Mouse (Mus musculus): ENCODE results near the gene Pagr1a. TPM values are rescaled to one million over a fixed set of nuclear protein-coding genes. Genes with fewer than 3 reads are reported as not detected.

Pagr1a gene
- polyA plus RNA-seq, 1 experiment from 2014 or later: 33.8 TPM

DNA sequence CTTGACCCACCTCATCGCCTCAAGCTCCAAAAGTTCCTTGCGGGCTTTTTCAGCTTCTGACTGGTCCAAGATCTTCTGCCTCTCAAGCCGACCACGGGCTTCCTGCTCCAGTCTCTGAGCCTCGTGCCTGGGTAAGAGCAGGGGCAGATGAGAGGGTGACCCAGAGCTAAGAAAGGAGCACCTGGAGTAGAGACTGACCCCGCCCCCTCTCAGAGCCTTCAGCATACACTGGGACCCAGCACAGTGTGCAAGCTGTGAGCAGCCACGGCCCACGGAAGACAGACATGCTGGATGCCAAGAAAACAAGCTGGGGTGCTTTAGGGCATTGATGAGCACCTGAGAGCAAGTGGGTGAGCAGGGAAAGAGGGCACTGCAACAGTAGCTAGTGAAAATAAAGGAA is 28.3 kb downstream of the Pagr1a start:
- no peak overlapping the region for H3K4me3 ChIP-seq (ENCODE audit: low read depth, low read length)
- no peak for ATAC-seq
- H3K27me3 ChIP-seq (ENCODE audit: control insufficient read depth, insufficient read depth, low read depth, low read length): no peaks in the 10 kb centered on the region
- H3K9me3 ChIP-seq (replicated peaks; ENCODE audit: control insufficient read depth, low read length, poor library complexity, severe bottlenecking): no peaks in the 10 kb centered on the region
- H3K4me1 ChIP-seq (ENCODE audit: control insufficient read depth, insufficient read depth, low read length): no peaks in the 10 kb centered on the region
- H3K36me3 ChIP-seq (ENCODE audit: control insufficient read depth, insufficient read depth, low read length): no peaks in the 10 kb centered on the region
- H3K27ac ChIP-seq (ENCODE audit: low read length): no peak overlapping the region
- no peak overlapping the region for H3K4me2 ChIP-seq (ENCODE audit: low read length)
- H3K9ac ChIP-seq (ENCODE audit: low read depth, low read length): no peak overlapping the region
- WGBS: 73% methylated on average over 8 of the region's 8 CpGs

DNA sequence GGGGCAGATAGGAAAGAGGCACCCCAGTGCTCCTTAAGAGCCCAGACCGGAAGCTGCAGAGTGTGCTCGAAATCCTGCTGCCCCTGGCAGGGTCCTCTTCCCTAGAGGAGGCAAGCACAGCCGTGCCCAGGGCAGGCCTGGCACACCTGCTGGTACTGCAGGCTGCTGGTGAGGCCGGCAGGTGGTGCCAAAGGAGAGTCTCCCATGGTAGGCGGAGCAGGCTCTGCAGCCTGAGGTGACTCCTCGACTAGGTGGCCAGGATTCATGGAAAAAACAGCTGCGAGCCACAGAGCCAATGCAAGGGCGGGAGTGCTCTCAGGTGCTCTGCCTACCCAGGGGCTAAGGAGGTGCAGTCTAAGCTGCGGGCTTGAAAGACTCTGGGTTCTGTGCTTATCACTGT is 30.8 kb downstream of the Pagr1a start:
- no peak overlapping the region for H3K27ac ChIP-seq (ENCODE audit: low read length)
- WGBS: 48% methylated on average over 9 of the region's 9 CpGs
- H3K4me3 ChIP-seq (ENCODE audit: low read depth, low read length): no peak overlapping the region
- H3K4me1 ChIP-seq (ENCODE audit: control insufficient read depth, insufficient read depth, low read length): no peaks in the 10 kb centered on the region
- H3K27me3 ChIP-seq (ENCODE audit: control insufficient read depth, insufficient read depth, low read depth, low read length): no peaks in the 10 kb centered on the region
- no peaks in the 10 kb centered on the region for H3K36me3 ChIP-seq (ENCODE audit: control insufficient read depth, insufficient read depth, low read length)
- H3K4me2 ChIP-seq (ENCODE audit: low read length): no peak overlapping the region
- ATAC-seq: no peak
- no peak overlapping the region for H3K9ac ChIP-seq (ENCODE audit: low read depth, low read length)
- no peaks in the 10 kb centered on the region for H3K9me3 ChIP-seq (replicated peaks; ENCODE audit: control insufficient read depth, low read length, poor library complexity, severe bottlenecking)

DNA sequence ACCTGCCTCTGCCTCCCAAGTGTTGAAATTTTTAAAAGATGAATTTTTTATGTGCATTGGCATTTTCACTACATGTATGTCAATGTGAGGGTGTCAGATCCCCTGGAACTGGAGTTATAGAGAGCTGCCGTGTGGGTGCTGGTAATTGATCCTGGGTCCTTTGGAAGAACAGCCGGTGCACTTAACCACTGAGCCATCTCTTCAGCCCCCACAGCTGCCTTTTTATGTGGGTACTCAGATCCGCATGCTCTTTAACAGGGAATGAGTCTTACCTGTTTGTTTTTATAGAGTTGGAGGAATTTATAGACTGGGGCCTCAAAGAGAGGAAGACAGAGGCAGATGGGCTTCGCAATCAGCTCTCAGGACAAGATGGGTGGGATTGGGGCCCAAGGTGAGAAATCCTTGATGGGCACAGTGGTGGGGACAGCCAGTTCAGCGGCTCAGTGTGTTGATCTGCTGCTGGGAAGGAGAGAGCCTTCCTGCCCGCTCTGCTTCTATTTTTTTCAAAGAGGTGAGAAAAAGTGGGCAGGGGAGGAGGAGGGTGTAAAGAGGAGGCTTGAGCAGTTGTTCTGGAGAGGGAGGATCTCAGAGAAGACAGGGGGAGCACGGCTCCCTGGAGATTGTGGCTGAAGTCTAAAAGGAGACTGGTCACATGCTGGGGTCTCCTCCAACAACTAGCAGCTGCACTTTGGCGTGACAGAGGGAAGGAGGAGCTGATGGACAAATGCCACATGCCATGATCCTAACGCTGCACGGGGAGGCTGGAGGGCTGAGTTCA is 32.3 kb downstream of the Pagr1a start:
- Histone ChIP-seq H3K9me3 (replicated peaks; ENCODE audit: control insufficient read depth, low read length, poor library complexity, severe bottlenecking) (no peaks in the 10 kb centered on the region), H3K27ac (ENCODE audit: low read length) (no peak overlapping the region), H3K9ac (ENCODE audit: low read depth, low read length) (no peak overlapping the region), H3K27me3 (ENCODE audit: control insufficient read depth, insufficient read depth, low read depth, low read length) (no peaks in the 10 kb centered on the region), H3K4me1 (ENCODE audit: control insufficient read depth, insufficient read depth, low read length) (no peaks in the 10 kb centered on the region), H3K4me3 (ENCODE audit: low read depth, low read length) (no peak overlapping the region), H3K36me3 (ENCODE audit: control insufficient read depth, insufficient read depth, low read length) (peaks cover 7% of the 10 kb centered on the region; the same call in 1 of the 2 replicates), H3K4me2 (ENCODE audit: low read length) (no peak overlapping the region)
- WGBS: 60% methylated on average over 10 of the region's 10 CpGs
- ATAC-seq: no peak

DNA sequence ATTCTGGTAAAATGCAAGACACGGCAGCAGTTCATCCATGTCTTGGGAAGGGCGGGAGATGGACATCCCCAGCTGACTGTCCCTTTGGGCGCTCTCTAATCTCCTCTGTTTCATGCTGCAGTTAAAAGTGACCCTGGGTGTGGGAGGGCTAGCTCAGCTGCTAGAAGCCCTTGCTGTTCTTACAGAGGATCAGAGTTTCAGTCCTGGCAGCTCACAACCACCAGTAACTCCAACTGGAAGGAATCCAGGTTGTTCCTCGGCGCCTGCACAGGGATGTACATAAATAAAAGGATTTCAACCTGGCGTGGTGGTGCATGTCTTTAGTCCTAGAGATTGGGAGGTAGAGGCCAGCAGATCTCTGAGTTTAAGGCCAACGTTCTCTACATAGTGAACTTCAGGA is 34.0 kb downstream of the Pagr1a start:
- Histone ChIP-seq H3K4me3 (ENCODE audit: low read depth, low read length) (no peak overlapping the region), H3K27me3 (ENCODE audit: control insufficient read depth, insufficient read depth, low read depth, low read length) (no peaks in the 10 kb centered on the region), H3K9me3 (replicated peaks; ENCODE audit: control insufficient read depth, low read length, poor library complexity, severe bottlenecking) (no peaks in the 10 kb centered on the region), H3K4me2 (ENCODE audit: low read length) (no peak overlapping the region), H3K9ac (ENCODE audit: low read depth, low read length) (no peak overlapping the region), H3K27ac (ENCODE audit: low read length) (no peak overlapping the region), H3K4me1 (ENCODE audit: control insufficient read depth, insufficient read depth, low read length) (no peaks in the 10 kb centered on the region), H3K36me3 (ENCODE audit: control insufficient read depth, insufficient read depth, low read length) (peaks cover 14% of the 10 kb centered on the region)
- 81% methylated on average over 7 of the region's 7 CpGs for WGBS
- ATAC-seq: no peak

GRCm38 (mm10) chr7:126982054-126982453 is 35.1 kb downstream of the Pagr1a start:
- Histone ChIP-seq H3K36me3 (ENCODE audit: control insufficient read depth, insufficient read depth, low read length) (peaks cover 14% of the 10 kb centered on the region), H3K27me3 (ENCODE audit: control insufficient read depth, insufficient read depth, low read depth, low read length) (no peaks in the 10 kb centered on the region), H3K9ac (ENCODE audit: low read depth, low read length) (no peak overlapping the region), H3K27ac (ENCODE audit: low read length) (no peak overlapping the region), H3K4me1 (ENCODE audit: control insufficient read depth, insufficient read depth, low read length) (peaks cover 5% of the 10 kb centered on the region), H3K9me3 (replicated peaks; ENCODE audit: control insufficient read depth, low read length, poor library complexity, severe bottlenecking) (no peaks in the 10 kb centered on the region), H3K4me2 (ENCODE audit: low read length) (no peak overlapping the region), H3K4me3 (ENCODE audit: low read depth, low read length) (no peak overlapping the region)
- WGBS: 93% methylated on average over 4 of the region's 4 CpGs
- ATAC-seq: no peak

GRCm38 (mm10) chr7:126981601-126982000 is 35.6 kb downstream of the Pagr1a start:
- no peak overlapping the region for H3K9ac ChIP-seq (ENCODE audit: low read depth, low read length)
- WGBS: 87% methylated on average over 2 of the region's 2 CpGs

GRCm38 (mm10) chr7:126978841-126979240 is 38.3 kb downstream of the Pagr1a start:
- 95% methylated on average over 6 of the region's 6 CpGs for WGBS
- Histone ChIP-seq H3K4me1 (ENCODE audit: control insufficient read depth, insufficient read depth, low read length) (peaks cover 10% of the 10 kb centered on the region), H3K9me3 (replicated peaks; ENCODE audit: control insufficient read depth, low read length, poor library complexity, severe bottlenecking) (no peaks in the 10 kb centered on the region), H3K27ac (ENCODE audit: low read length) (no peak overlapping the region), H3K4me2 (ENCODE audit: low read length) (no peak overlapping the region), H3K4me3 (ENCODE audit: low read depth, low read length) (no peak overlapping the region), H3K9ac (ENCODE audit: low read depth, low read length) (no peak overlapping the region), H3K27me3 (ENCODE audit: control insufficient read depth, insufficient read depth, low read depth, low read length) (no peaks in the 10 kb centered on the region), H3K36me3 (ENCODE audit: control insufficient read depth, insufficient read depth, low read length) (peaks cover 14% of the 10 kb centered on the region)
- no peak for ATAC-seq

More at GRCm38 (mm10) chr7:126981601-126982000, 35.6 kb downstream of the Pagr1a start:
- Histone ChIP-seq H3K4me2 (ENCODE audit: low read length) (no peak overlapping the region), H3K36me3 (ENCODE audit: control insufficient read depth, insufficient read depth, low read length) (peaks cover 14% of the 10 kb centered on the region), H3K27me3 (ENCODE audit: control insufficient read depth, insufficient read depth, low read depth, low read length) (no peaks in the 10 kb centered on the region), H3K4me1 (ENCODE audit: control insufficient read depth, insufficient read depth, low read length) (peaks cover 7% of the 10 kb centered on the region), H3K9me3 (replicated peaks; ENCODE audit: control insufficient read depth, low read length, poor library complexity, severe bottlenecking) (no peaks in the 10 kb centered on the region), H3K27ac (ENCODE audit: low read length) (no peak overlapping the region), H3K4me3 (ENCODE audit: low read depth, low read length) (no peak overlapping the region)
- no peak for ATAC-seq

- Histone ChIP-seq H3K9me3 (replicated peaks; ENCODE audit: control insufficient read depth, low read length, poor library complexity, severe bottlenecking) (no peaks in the 10 kb centered on the region), H3K4me2 (ENCODE audit: low read length) (peak overlapping the region; percentile 83), H3K27ac (ENCODE audit: low read length) (peak overlapping the region; percentile 96; the same call in 1 of the 2 replicates), H3K9ac (ENCODE audit: low read depth, low read length) (peak overlapping the region; percentile 95), H3K4me3 (ENCODE audit: low read depth, low read length) (peak overlapping the region; percentile 76), H3K36me3 (ENCODE audit: control insufficient read depth, insufficient read depth, low read length) (peaks cover 15% of the 10 kb centered on the region), H3K4me1 (ENCODE audit: control insufficient read depth, insufficient read depth, low read length) (peaks cover 10% of the 10 kb centered on the region), H3K27me3 (ENCODE audit: control insufficient read depth, insufficient read depth, low read depth, low read length) (no peaks in the 10 kb centered on the region)
- ATAC-seq: 0 out of 2 replicates have a peak, but pooled peaks have one; percentile 0
- 26% methylated on average over 14 of the region's 14 CpGs for WGBS
Measured at GRCm38 (mm10) chr7:126976878-126977459, 40.2 kb downstream of the Pagr1a start.

Data from midbrain, embryonic 16.5 days (tissue).